In the genomic region with DNA sequence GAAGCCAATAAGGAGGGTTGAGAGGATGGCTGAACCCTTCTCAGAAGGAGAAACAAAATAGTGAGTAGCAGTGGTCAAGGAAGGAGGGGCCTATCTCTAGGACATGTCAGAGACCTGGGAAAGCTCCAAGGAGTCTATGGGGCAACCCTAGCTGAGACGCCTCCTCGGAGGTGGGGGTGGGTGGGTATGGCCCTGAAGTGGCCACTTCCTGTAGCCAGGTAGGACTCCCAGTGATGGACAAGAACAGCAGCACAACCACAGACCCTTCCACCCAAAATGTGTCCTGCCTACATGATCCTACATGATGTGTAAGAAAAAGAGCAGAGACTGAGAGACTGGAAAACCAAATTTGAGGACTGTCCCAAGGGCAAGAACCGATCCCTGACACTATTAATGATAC, we compare ENCODE assay signal across 28 mouse cellular contexts.
A peak's percentile ranks its signal among the peaks of the same experiment; 100 is the strongest.
DNase-seq lines count a peak whose midpoint lies in the region; ATAC-seq and TF ChIP-seq lines count a peak whose summit lies in the region.
"Had no signal": no experiment of that assay in that cellular context is flagged by ENCODE, and none has a peak within 500 bp of the region (broad histone marks: within the 10 kb centered on the region; RNA-seq: fewer than 3 reads in every experiment).

No protein-coding gene starts in this region.

- no peaks in the 10 kb centered on the region for H3K36me3 ChIP-seq in embryonic facial prominence, embryonic 11.5 days (replicated peaks; ENCODE audit: control insufficient read depth, insufficient read depth, low read depth, low read length)
- peaks cover 23% of the 10 kb centered on the region for H3K36me3 ChIP-seq in embryonic facial prominence, embryonic 10.5 days (replicated peaks)
- H3K36me3 ChIP-seq in hindbrain, embryonic 12.5 days, result no peaks in the 10 kb centered on the region
- peaks cover 3% of the 10 kb centered on the region; the same call in 1 of the 2 replicates for H3K36me3 ChIP-seq in hindbrain, embryonic 14.5 days (replicated peaks; ENCODE audit: control insufficient read depth, insufficient read depth)
- no peaks in the 10 kb centered on the region; the same call in 1 of the 2 replicates for H3K36me3 ChIP-seq in lung, embryonic 14.5 days (ENCODE audit: insufficient read depth)
- H3K36me3 ChIP-seq in midbrain, embryonic 13.5 days, result peaks cover 3% of the 10 kb centered on the region; the same call in 1 of the 2 replicates
- H3K36me3 ChIP-seq: embryonic facial prominence, embryonic 15.5 days; neural tube, embryonic 15.5 days; stomach, embryonic 15.5 days had no signal

- H3K27me3 ChIP-seq in embryonic facial prominence, embryonic 11.5 days (ENCODE audit: control insufficient read depth, insufficient read depth, low read length), result no peaks in the 10 kb centered on the region
- H3K27me3 ChIP-seq in embryonic facial prominence, embryonic 10.5 days (replicated peaks; ENCODE audit: low read depth, poor library complexity, severe bottlenecking), result no peaks in the 10 kb centered on the region
- H3K27me3 ChIP-seq in hindbrain, embryonic 12.5 days, result no peaks in the 10 kb centered on the region
- no peaks in the 10 kb centered on the region for H3K27me3 ChIP-seq in hindbrain, embryonic 14.5 days (ENCODE audit: control insufficient read depth, insufficient read depth, low read length)
- no peaks in the 10 kb centered on the region for H3K27me3 ChIP-seq in lung, embryonic 14.5 days (ENCODE audit: insufficient read depth, low read length)
- H3K27me3 ChIP-seq in midbrain, embryonic 13.5 days, result no peaks in the 10 kb centered on the region
- H3K27me3 ChIP-seq: embryonic facial prominence, embryonic 15.5 days; heart, embryonic 13.5 days; limb, embryonic 15.5 days; neural tube, embryonic 15.5 days; stomach, embryonic 15.5 days had no signal

- DNase-seq in embryonic facial prominence, embryonic 11.5 days (ENCODE audit: low spot score), result no peak
- DNase-seq in embryonic facial prominence, embryonic 10.5 days (ENCODE audit: low spot score), result no peak
- no peak for DNase-seq in hindbrain, embryonic 14.5 days (ENCODE audit: low spot score)
- DNase-seq in lung, embryonic 14.5 days, result no peak
- DNase-seq in lung, adult 18-20 months, result no peak
- no peak for DNase-seq in gastrocnemius, postnatal 14 days
- DNase-seq: adrenal gland, postnatal 14 days; cerebellum, adult 8-10 months; cerebellum, postnatal 36 days; embryo, embryonic 11 days; gastrocnemius, postnatal 25 days; heart, adult 2 months; heart, postnatal 14 days; kidney, adult 8-10 months; kidney, postnatal 4 days; lung, postnatal 4 days; right cerebral cortex, adult 18-20 months; thymus, postnatal 25 days had no signal

- no peaks in the 10 kb centered on the region for H3K9me3 ChIP-seq in embryonic facial prominence, embryonic 11.5 days (replicated peaks; ENCODE audit: control insufficient read depth, low read length)
- H3K9me3 ChIP-seq in embryonic facial prominence, embryonic 10.5 days, result no peaks in the 10 kb centered on the region
- H3K9me3 ChIP-seq in hindbrain, embryonic 12.5 days (replicated peaks), result no peaks in the 10 kb centered on the region
- no peaks in the 10 kb centered on the region for H3K9me3 ChIP-seq in hindbrain, embryonic 14.5 days (ENCODE audit: control insufficient read depth, low read length)
- no peaks in the 10 kb centered on the region for H3K9me3 ChIP-seq in lung, embryonic 14.5 days (ENCODE audit: low read depth, low read length)
- H3K9me3 ChIP-seq in midbrain, embryonic 13.5 days, result no peaks in the 10 kb centered on the region
- H3K9me3 ChIP-seq: embryonic facial prominence, embryonic 15.5 days; heart, embryonic 13.5 days; limb, embryonic 15.5 days; neural tube, embryonic 15.5 days; stomach, embryonic 15.5 days had no signal

- H3K4me3 ChIP-seq in embryonic facial prominence, embryonic 11.5 days (ENCODE audit: low read depth, low read length), result no peak overlapping the region
- H3K4me3 ChIP-seq in embryonic facial prominence, embryonic 10.5 days, result no peak overlapping the region
- H3K4me3 ChIP-seq in hindbrain, embryonic 12.5 days, result no peak overlapping the region
- no peak overlapping the region for H3K4me3 ChIP-seq in hindbrain, embryonic 14.5 days (replicated peaks; ENCODE audit: low read length)
- H3K4me3 ChIP-seq in lung, embryonic 14.5 days (ENCODE audit: low read depth, low read length), result no peak overlapping the region
- H3K4me3 ChIP-seq in midbrain, embryonic 13.5 days (replicated peaks), result no peak overlapping the region
- H3K4me3 ChIP-seq: embryonic facial prominence, embryonic 15.5 days; heart, adult 2 months; heart, embryonic 13.5 days; limb, embryonic 15.5 days; myocyte; neural tube, embryonic 15.5 days; stomach, embryonic 15.5 days had no signal

- H3K4me2 ChIP-seq in embryonic facial prominence, embryonic 11.5 days (ENCODE audit: low read depth, low read length), result no peak overlapping the region
- no peak overlapping the region for H3K4me2 ChIP-seq in hindbrain, embryonic 12.5 days (replicated peaks)
- H3K4me2 ChIP-seq in hindbrain, embryonic 14.5 days (replicated peaks), result no peak overlapping the region
- H3K4me2 ChIP-seq in lung, embryonic 14.5 days, result no peak overlapping the region
- H3K4me2 ChIP-seq in midbrain, embryonic 13.5 days (replicated peaks), result no peak overlapping the region
- H3K4me2 ChIP-seq: embryonic facial prominence, embryonic 15.5 days; heart, embryonic 13.5 days; limb, embryonic 15.5 days; neural tube, embryonic 15.5 days; stomach, embryonic 15.5 days had no signal

- ATAC-seq in embryonic facial prominence, embryonic 11.5 days (replicated peaks; ENCODE audit: insufficient number of reproducible peaks, low FRiP score, low TSS enrichment, low read depth), result peak; percentile 48; the same call in 1 of the 2 replicates
- 0 out of 2 replicates have a peak, but pooled peaks have one; percentile 50 for ATAC-seq in hindbrain, embryonic 12.5 days (ENCODE audit: low FRiP score)
- ATAC-seq in hindbrain, embryonic 14.5 days (ENCODE audit: low FRiP score), result no peak
- ATAC-seq in lung, embryonic 14.5 days (ENCODE audit: insufficient read depth), result peak; percentile 25
- peak; percentile 48; the same call in 1 of the 2 replicates for ATAC-seq in midbrain, embryonic 13.5 days
- ATAC-seq: inflammation-experienced regulatory T-cells, adult 6 months had no signal

- H3K4me1 ChIP-seq in embryonic facial prominence, embryonic 11.5 days (ENCODE audit: control insufficient read depth, insufficient read depth, low read length), result no peaks in the 10 kb centered on the region
- no peaks in the 10 kb centered on the region for H3K4me1 ChIP-seq in embryonic facial prominence, embryonic 10.5 days
- no peaks in the 10 kb centered on the region for H3K4me1 ChIP-seq in hindbrain, embryonic 12.5 days
- no peaks in the 10 kb centered on the region for H3K4me1 ChIP-seq in hindbrain, embryonic 14.5 days (replicated peaks; ENCODE audit: control insufficient read depth, insufficient read depth, low read length)
- H3K4me1 ChIP-seq in lung, embryonic 14.5 days (ENCODE audit: insufficient read depth), result no peaks in the 10 kb centered on the region
- H3K4me1 ChIP-seq in midbrain, embryonic 13.5 days (replicated peaks), result no peaks in the 10 kb centered on the region
- H3K4me1 ChIP-seq: embryonic facial prominence, embryonic 15.5 days; limb, embryonic 15.5 days; neural tube, embryonic 15.5 days; stomach, embryonic 15.5 days had no signal

- no peak for TF ChIP-seq CTCF in lung, embryonic 14.5 days (IDR thresholded peaks at IDR 0.05; ENCODE audit: low read depth)

- WGBS in embryonic facial prominence, embryonic 11.5 days, result 95% methylated on average over 3 of the region's 3 CpGs
- 89% methylated on average over 3 of the region's 3 CpGs for WGBS in embryonic facial prominence, embryonic 10.5 days
- WGBS in hindbrain, embryonic 12.5 days, result over 99% methylated on average over 3 of the region's 3 CpGs
- 97% methylated on average over 3 of the region's 3 CpGs for WGBS in hindbrain, embryonic 14.5 days
- WGBS in lung, embryonic 14.5 days, result 94% methylated on average over 3 of the region's 3 CpGs
- WGBS in midbrain, embryonic 13.5 days, result 98% methylated on average over 3 of the region's 3 CpGs

- no peak overlapping the region for H3K9ac ChIP-seq in embryonic facial prominence, embryonic 11.5 days (replicated peaks; ENCODE audit: low read length)
- H3K9ac ChIP-seq in hindbrain, embryonic 12.5 days, result no peak overlapping the region
- no peak overlapping the region for H3K9ac ChIP-seq in hindbrain, embryonic 14.5 days
- H3K9ac ChIP-seq in lung, embryonic 14.5 days, result no peak overlapping the region
- H3K9ac ChIP-seq in midbrain, embryonic 13.5 days (replicated peaks), result no peak overlapping the region
- H3K9ac ChIP-seq: embryonic facial prominence, embryonic 15.5 days; heart, embryonic 13.5 days; limb, embryonic 15.5 days; liver, embryonic 14.5 days; neural tube, embryonic 15.5 days; stomach, embryonic 15.5 days had no signal

- H3K27ac ChIP-seq in embryonic facial prominence, embryonic 11.5 days (replicated peaks; ENCODE audit: low read depth, low read length), result no peak overlapping the region
- H3K27ac ChIP-seq in embryonic facial prominence, embryonic 10.5 days (replicated peaks), result no peak overlapping the region
- no peak overlapping the region for H3K27ac ChIP-seq in hindbrain, embryonic 12.5 days
- no peak overlapping the region for H3K27ac ChIP-seq in hindbrain, embryonic 14.5 days
- H3K27ac ChIP-seq in lung, embryonic 14.5 days (ENCODE audit: low read depth), result no peak overlapping the region
- no peak overlapping the region for H3K27ac ChIP-seq in midbrain, embryonic 13.5 days
- H3K27ac ChIP-seq: embryonic facial prominence, embryonic 15.5 days; heart, adult 2 months; heart, embryonic 13.5 days; limb, embryonic 15.5 days; liver, embryonic 14.5 days; neural tube, embryonic 15.5 days; stomach, embryonic 15.5 days had no signal

- intact Hi-C loops in gastrocnemius, postnatal 14 days (cut with DNase I; ENCODE audit: low total_unique reads), result no loop called here
